Mouse (Mus musculus): ENCODE measurements around the gene Aldh1a2. TPM values are rescaled to one million over a fixed set of nuclear protein-coding genes. Genes with fewer than 3 reads are reported as not detected.

The Aldh1a2 gene
- total RNA-seq, 2 experiments from 2014 or later = 56.7 to 59.8 TPM

Other genes starting within 250 kb of the Aldh1a2 start
- under 1 TPM; 0.09 to 0.24 TPM for gene Aqp9, start 47.1 kb upstream of the Aldh1a2 start, total RNA-seq (2021)

Measured in heart, postnatal 4 days (tissue).